Comparison of ENCODE assay signal across 24 mouse cellular contexts in the genomic region with DNA sequence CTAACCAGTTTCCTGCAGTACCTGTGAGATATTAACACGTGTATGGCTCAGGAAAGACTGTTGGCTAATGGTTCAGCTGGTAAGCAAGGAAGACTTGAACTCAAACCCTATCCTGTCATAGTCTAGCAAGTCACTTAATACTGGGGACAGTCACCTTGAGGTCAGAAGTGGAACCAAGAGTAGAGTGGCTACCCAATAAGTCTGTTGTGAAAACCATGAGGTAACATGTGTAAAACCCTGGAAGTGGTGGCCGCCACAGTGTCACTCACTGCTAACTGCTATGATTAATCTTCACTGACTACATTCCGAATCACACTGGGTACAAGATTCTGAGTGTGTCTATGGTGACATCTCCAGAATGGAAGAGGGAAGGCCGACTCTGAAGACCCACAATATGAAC.
A peak's percentile ranks its signal among the peaks of the same experiment; 100 is the strongest.
DNase-seq lines count a peak whose midpoint lies in the region; ATAC-seq lines count a peak whose summit lies in the region.
"Had no signal": no experiment of that assay in that cellular context is flagged by ENCODE, and none has a peak within 500 bp of the region (broad histone marks: within the 10 kb centered on the region; RNA-seq: fewer than 3 reads in every experiment).

No protein-coding gene starts in this region.

- H3K36me3 ChIP-seq in kidney, embryonic 15.5 days: no peaks in the 10 kb centered on the region
- H3K36me3 ChIP-seq: forebrain, embryonic 10.5 days; G1E; hindbrain, embryonic 10.5 days; hindbrain, embryonic 13.5 days had no signal

- DNase-seq in adrenal gland, adult 2 months: peak; percentile 22
- DNase-seq in adrenal gland, postnatal 36 days: no peak
- DNase-seq in gastrocnemius, postnatal 25 days: no peak
- DNase-seq: adrenal gland, postnatal 14 days; B cell, adult 2 months; cerebellum, adult 18-20 months; cerebellum, adult 9-10 months; cerebellum, postnatal 14 days; gastrocnemius, postnatal 36 days; heart, adult 11 months had no signal

- WGBS in kidney, embryonic 15.5 days: 91% methylated on average over 4 of the region's 4 CpGs

- H3K9me3 ChIP-seq in kidney, embryonic 15.5 days (replicated peaks): no peaks in the 10 kb centered on the region
- H3K9me3 ChIP-seq: forebrain, embryonic 10.5 days; hindbrain, embryonic 10.5 days; hindbrain, embryonic 13.5 days had no signal

- peaks cover 21% of the 10 kb centered on the region for H3K4me1 ChIP-seq in kidney, embryonic 15.5 days

- H3K27me3 ChIP-seq in kidney, embryonic 15.5 days: no peaks in the 10 kb centered on the region
- H3K27me3 ChIP-seq: CH12.LX; hindbrain, embryonic 13.5 days; Patski had no signal

- H3K9ac ChIP-seq in kidney, embryonic 15.5 days: no peak overlapping the region
- H3K9ac ChIP-seq: hindbrain, embryonic 13.5 days had no signal

- H3K4me2 ChIP-seq in kidney, embryonic 15.5 days: no peak overlapping the region
- H3K4me2 ChIP-seq: heart, embryonic 11.5 days; hindbrain, embryonic 13.5 days had no signal

- H3K4me3 ChIP-seq in kidney, embryonic 15.5 days (replicated peaks): no peak overlapping the region
- H3K4me3 ChIP-seq: forebrain, embryonic 10.5 days; hindbrain, embryonic 10.5 days; hindbrain, embryonic 13.5 days had no signal

- peak; percentile 34 for ATAC-seq in granulocyte monocyte progenitor cell, adult 5-6 weeks (replicated peaks; ENCODE audit: poor library complexity, severe bottlenecking)
- peak; percentile 42 for ATAC-seq in megakaryocyte progenitor cell, adult 5-6 weeks (replicated peaks; ENCODE audit: poor library complexity)
- no peak for ATAC-seq in kidney, embryonic 15.5 days (replicated peaks; ENCODE audit: low FRiP score)
- ATAC-seq: forebrain, embryonic 14.5 days; hindbrain, postnatal 0 days; inflammation-experienced regulatory T-cells, adult 6 months; intestine, embryonic 16.5 days; Patski had no signal

- no peak overlapping the region for H3K27ac ChIP-seq in kidney, embryonic 15.5 days
- H3K27ac ChIP-seq: forebrain, embryonic 10.5 days; hindbrain, embryonic 10.5 days; hindbrain, embryonic 13.5 days; hindbrain, postnatal 0 days had no signal
